Mouse (Mus musculus): ENCODE measurements around the gene Ier5.

Gene Ier5

GRCm38 (mm10) chr1:155053296-155053695, 46.1 kb downstream of the Ier5 start:
- peak; percentile 59 for DNase-seq (ENCODE audit: low read depth)

GRCm38 (mm10) chr1:155052761-155053166, 46.7 kb downstream of the Ier5 start:
- peak; percentile 77 for DNase-seq (ENCODE audit: low read depth)

GRCm38 (mm10) chr1:155052131-155052760, 47.2 kb downstream of the Ier5 start:
- DNase-seq (ENCODE audit: low read depth): peak; percentile 49

- no peak for DNase-seq (ENCODE audit: low read depth)
Measured at GRCm38 (mm10) chr1:155051701-155052127, 47.7 kb downstream of the Ier5 start.

GRCm38 (mm10) chr1:155050897-155051592, 48.4 kb downstream of the Ier5 start:
- peak; percentile 70 for DNase-seq (ENCODE audit: low read depth)

- DNase-seq (ENCODE audit: low read depth): peak; percentile 84
Measured at GRCm38 (mm10) chr1:155050174-155050573, 49.3 kb downstream of the Ier5 start.

GRCm38 (mm10) chr1:155048947-155049346, 50.5 kb downstream of the Ier5 start:
- peak; percentile 96 for DNase-seq (ENCODE audit: low read depth)
